Mouse (Mus musculus) lung, postnatal 0 days (tissue): ENCODE measurements around the gene B4galt2. TPM values are rescaled to one million over a fixed set of nuclear protein-coding genes. Genes with fewer than 3 reads are reported as not detected.
A peak's percentile ranks its signal among the peaks of the same experiment; 100 is the strongest.

Experiments used
- ATAC-seq: fragments of 200-750 bp; cut with Nextera tagmentation; 2 replicates; pipeline ENCODE4 v1.8.0; 2017; ENCODE audit warnings: moderate library complexity
- DNase-seq: peaks from one replicate; pipeline ENCODE4 v3.0.0-alpha.2; 2016; ENCODE audit warnings: low spot score
- H3K27ac ChIP-seq: fragments of 300-500 bp; sonication (generic); 2 replicates; pipeline ENCODE4 v1.5.1; 2014; ENCODE audit warnings: antibody characterized with exemption, mild to moderate bottlenecking, low read length, mixed read lengths
- H3K27me3 ChIP-seq: fragments of 300-500 bp; sonication (generic); replicated peaks from 2 replicates; pipeline ENCODE4 v1.6.1; 2014; ENCODE audit warnings: low read length, mixed read lengths; ENCODE audit not compliant: insufficient read depth
- H3K36me3 ChIP-seq: fragments of 300-500 bp; sonication (generic); 2 replicates; pipeline ENCODE4 v1.6.1; 2014; ENCODE audit warnings: low read length, mixed read lengths; ENCODE audit not compliant: insufficient read depth
- H3K4me1 ChIP-seq: fragments of 300-500 bp; sonication (generic); 2 replicates; pipeline ENCODE4 v1.6.1; 2014; ENCODE audit warnings: antibody characterized with exemption, low read depth, low read length, mixed read lengths; ENCODE audit not compliant: insufficient read depth
- H3K4me2 ChIP-seq: fragments of 300-500 bp; sonication (generic); replicated peaks from 2 replicates; pipeline ENCODE4 v1.6.1; 2014; ENCODE audit warnings: low read depth, mild to moderate bottlenecking, low read length, moderate library complexity, mixed read lengths
- H3K4me3 ChIP-seq: fragments of 300-500 bp; sonication (generic); 2 replicates; pipeline ENCODE4 v1.5.1; 2014; ENCODE audit warnings: low read depth, low read length
- H3K9ac ChIP-seq: fragments of 300-500 bp; sonication (generic); replicated peaks from 2 replicates; pipeline ENCODE4 v1.6.1; 2014; ENCODE audit warnings: low read depth, mild to moderate bottlenecking
- H3K9me3 ChIP-seq: fragments of 300-500 bp; sonication (generic); 2 replicates; pipeline ENCODE4 v1.6.1; 2016; ENCODE audit warnings: low read length, mixed read lengths
- CTCF ChIP-seq: IDR thresholded peaks from 2 replicates; pipeline ENCODE4 v1.5.1; 2016; ENCODE audit warnings: antibody characterized with exemption, mild to moderate bottlenecking
- EP300 ChIP-seq: IDR thresholded peaks from 2 replicates; pipeline ENCODE4 v1.6.1; 2016; ENCODE audit warnings: antibody characterized with exemption, mild to moderate bottlenecking, control low read depth
- WGBS: fragments of 180-500 bp; shearing (Covaris S2); extraction: QIAGEN DNeasy Blood & Tissue Kit; methylation state at CpG from one replicate; pipeline ENCODE4 v1.1.7; 2014; 5-methylcytosine and 5-hydroxymethylcytosine counted together
- polyA plus RNA-seq: library from polyadenylated mRNA; unstranded; fragments of >200 nt; fragmentation: Nextera tagmentation; extraction: Ambion mirVana; gene quantifications from 2 replicates; pipeline ENCODE4 v1.2.1, GENCODE M21; 2015

B4galt2 gene
- polyA plus RNA-seq, 1 experiment from 2014 or later: 7.2 TPM

DNA sequence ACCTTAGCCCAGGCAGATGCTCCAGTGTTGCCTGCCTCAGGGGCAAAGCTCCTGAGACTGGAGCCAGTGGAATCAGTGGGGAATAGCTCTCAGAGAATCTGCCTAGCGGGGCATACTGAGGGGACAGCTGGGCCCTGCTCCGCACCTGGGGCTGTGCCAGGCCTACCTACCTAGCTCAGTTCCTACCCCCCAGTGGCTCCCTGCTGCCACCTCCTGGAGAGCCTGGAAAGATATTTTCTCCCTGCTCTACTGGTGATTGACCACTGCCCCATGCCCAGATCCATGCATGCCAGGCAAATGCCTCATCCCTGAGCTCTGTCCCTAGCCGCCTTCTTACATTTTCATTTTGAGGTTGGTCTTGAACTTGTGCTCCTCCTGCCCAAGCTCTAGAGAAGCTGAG lies 24.5 kb downstream of the B4galt2 start:
- WGBS: 70% methylated on average over 3 of the region's 3 CpGs
- Histone ChIP-seq H3K4me2 (no peak overlapping the region), H3K27ac (no peak overlapping the region), H3K4me3 (no peak overlapping the region), H3K36me3 (no peaks in the 10 kb centered on the region), H3K4me1 (no peaks in the 10 kb centered on the region), H3K27me3 (no peaks in the 10 kb centered on the region), H3K9ac (no peak overlapping the region), H3K9me3 (no peaks in the 10 kb centered on the region)
- TF ChIP-seq EP300 (no peak), CTCF (peak; percentile 81)
- peak; percentile 68 for DNase-seq
- ATAC-seq: peak; percentile 69

DNA sequence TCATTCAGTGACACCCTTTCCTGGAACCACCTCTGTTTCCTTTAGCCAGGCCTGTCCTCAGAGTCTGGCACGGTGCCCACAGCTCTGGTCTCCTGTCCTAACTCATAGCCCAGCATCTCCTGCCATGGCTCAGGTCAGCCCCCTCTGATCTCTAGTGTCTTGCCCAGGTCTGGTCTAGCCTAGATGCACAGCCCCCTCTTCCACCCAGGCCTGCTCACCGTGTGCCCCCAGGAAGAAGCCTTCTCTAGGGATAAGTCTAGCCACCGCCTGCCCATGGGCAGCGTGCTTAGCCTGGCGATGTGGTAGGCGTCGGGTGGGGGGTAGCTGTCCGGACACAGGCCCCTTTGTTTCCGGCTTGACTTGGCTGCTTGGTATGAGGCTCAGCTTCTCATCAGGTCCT lies 28.1 kb downstream of the B4galt2 start:
- Histone ChIP-seq H3K9ac (no peak overlapping the region), H3K9me3 (no peaks in the 10 kb centered on the region), H3K27ac (no peak overlapping the region), H3K4me2 (no peak overlapping the region), H3K27me3 (no peaks in the 10 kb centered on the region), H3K4me1 (no peaks in the 10 kb centered on the region), H3K4me3 (no peak overlapping the region), H3K36me3 (no peaks in the 10 kb centered on the region)
- ATAC-seq (no peak), DNase-seq (no peak)
- TF ChIP-seq CTCF: no peak
- no peak for TF ChIP-seq EP300
- WGBS: 59% methylated on average over 9 of the region's 9 CpGs

DNA sequence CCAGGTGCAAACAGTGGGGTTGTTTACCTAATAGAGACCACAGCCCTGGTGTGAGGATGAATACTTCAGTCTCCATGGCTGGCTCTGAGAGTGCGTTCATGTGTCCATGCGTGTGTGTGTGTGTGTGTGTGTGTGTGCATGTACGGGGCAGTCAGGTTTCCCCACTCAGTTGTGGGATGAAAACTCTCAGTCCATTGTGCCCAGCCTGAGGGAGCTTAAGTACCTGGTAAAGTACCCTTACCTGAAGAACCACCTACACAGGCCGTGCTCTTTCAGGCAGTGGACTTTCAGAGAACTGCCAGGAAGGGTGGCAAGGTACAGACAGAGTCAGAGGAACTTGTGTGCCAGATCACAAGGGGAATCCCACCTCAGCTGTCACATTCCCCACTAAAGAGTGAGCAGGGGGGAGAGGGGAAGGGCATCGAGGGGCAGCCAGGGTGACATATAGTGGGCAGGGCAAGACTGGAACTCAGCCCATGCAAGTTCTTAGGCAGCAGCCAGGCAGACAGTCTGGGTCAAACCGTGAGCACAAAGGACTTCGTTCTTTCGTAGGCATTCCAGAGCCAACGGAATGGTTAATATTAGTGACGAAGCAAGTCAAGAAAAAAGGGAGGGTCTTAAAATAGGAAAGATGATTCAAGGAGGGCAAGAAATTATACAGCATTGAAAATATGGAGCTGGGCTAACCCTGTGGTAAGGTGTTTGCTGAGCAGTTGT lies 31.0 kb downstream of the B4galt2 start:
- TF ChIP-seq CTCF (no peak), EP300 (no peak)
- H3K4me3 ChIP-seq: no peak overlapping the region
- no peaks in the 10 kb centered on the region for H3K36me3 ChIP-seq
- H3K9ac ChIP-seq: no peak overlapping the region
- ATAC-seq: peak; percentile 71
- H3K4me1 ChIP-seq: no peaks in the 10 kb centered on the region
- WGBS: 60% methylated on average over 10 of the region's 10 CpGs
- H3K9me3 ChIP-seq: no peaks in the 10 kb centered on the region
- no peaks in the 10 kb centered on the region for H3K27me3 ChIP-seq
- no peak overlapping the region for H3K4me2 ChIP-seq
- H3K27ac ChIP-seq: no peak overlapping the region
- peak; percentile 65 for DNase-seq

DNA sequence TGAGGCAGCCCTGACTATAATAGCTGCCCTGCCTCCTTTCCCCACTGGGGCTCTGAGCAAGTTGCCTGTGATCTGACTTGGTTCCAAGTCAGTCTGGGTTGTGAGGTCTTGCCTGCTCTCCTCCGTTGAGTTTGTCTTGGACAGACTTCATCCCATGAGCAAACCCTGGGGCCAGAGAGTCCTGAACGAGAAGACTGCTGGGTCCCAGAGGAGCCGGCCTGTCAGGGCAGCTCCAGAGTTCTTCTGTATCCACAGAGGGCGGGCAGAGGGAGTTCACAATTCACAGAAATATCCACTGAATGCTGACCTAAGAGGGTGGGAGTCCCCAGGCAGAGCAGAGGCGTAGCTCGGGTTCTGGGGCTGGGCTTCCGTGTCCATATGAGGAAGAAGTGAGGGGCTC lies 32.4 kb downstream of the B4galt2 start:
- no peak overlapping the region for H3K4me3 ChIP-seq
- TF ChIP-seq CTCF: no peak
- no peak for TF ChIP-seq EP300
- H3K36me3 ChIP-seq: no peaks in the 10 kb centered on the region
- no peaks in the 10 kb centered on the region for H3K27me3 ChIP-seq
- no peak overlapping the region for H3K4me2 ChIP-seq
- WGBS: 76% methylated on average over 7 of the region's 7 CpGs
- no peak overlapping the region for H3K9ac ChIP-seq
- no peaks in the 10 kb centered on the region for H3K9me3 ChIP-seq
- H3K4me1 ChIP-seq: 0 out of 2 replicates have a peak, but pooled peaks cover 3% of the 10 kb centered on the region
- no peak overlapping the region for H3K27ac ChIP-seq
- DNase-seq (no peak), ATAC-seq (no peak)

DNA sequence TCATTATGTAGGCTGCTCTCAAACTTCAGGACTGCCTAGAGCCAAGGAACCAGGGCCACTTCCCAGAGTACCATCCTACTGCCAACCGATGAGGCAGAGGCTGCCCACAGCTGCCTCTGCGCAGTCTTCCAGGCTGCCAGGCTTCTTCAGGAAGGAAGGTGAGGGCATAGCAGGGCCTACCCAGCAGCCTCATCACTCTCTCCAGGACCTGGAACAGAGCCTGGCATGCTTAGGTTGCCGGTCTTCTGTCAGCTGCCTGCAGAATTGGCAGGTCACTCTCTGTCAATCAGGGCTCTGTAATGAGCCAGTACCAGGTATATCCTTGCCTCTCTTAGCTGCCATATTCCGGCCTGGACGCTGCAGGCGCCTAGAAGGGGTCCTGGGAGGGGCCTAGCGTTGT lies 33.1 kb downstream of the B4galt2 start:
- no peak overlapping the region for H3K27ac ChIP-seq
- 0 out of 2 replicates have a peak, but pooled peaks cover 3% of the 10 kb centered on the region for H3K4me1 ChIP-seq
- no peaks in the 10 kb centered on the region for H3K9me3 ChIP-seq
- no peak for TF ChIP-seq CTCF
- no peak for TF ChIP-seq EP300
- H3K4me3 ChIP-seq: no peak overlapping the region
- ATAC-seq: no peak
- H3K9ac ChIP-seq: no peak overlapping the region
- DNase-seq: no peak
- 85% methylated on average over 7 of the region's 7 CpGs for WGBS
- H3K36me3 ChIP-seq: no peaks in the 10 kb centered on the region
- no peaks in the 10 kb centered on the region for H3K27me3 ChIP-seq
- H3K4me2 ChIP-seq: no peak overlapping the region

DNA sequence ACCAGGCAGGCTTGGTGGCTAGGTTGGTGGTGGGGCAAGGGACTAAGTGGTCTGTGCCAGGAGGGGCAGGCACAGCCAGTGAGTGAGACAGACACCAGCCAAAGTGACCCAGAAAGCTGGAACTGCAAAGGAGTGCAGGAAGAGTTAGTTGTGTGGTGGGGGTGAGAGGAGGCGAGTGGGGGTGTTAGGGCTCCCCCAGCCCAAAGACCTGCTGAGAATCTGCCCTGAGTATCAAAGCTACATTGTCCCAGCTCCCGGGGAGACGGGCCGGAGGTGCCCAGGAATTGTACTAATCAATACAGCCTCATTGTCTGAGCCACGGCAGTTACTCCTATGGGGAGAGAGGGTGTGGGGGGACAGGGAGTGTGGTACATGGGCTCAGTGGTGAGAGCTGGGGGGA lies 33.8 kb downstream of the B4galt2 start:
- no peak for ATAC-seq
- H3K4me2 ChIP-seq: no peak overlapping the region
- WGBS: 85% methylated on average over 5 of the region's 5 CpGs
- H3K9ac ChIP-seq: no peak overlapping the region
- no peaks in the 10 kb centered on the region for H3K27me3 ChIP-seq
- no peak for DNase-seq
- H3K36me3 ChIP-seq: no peaks in the 10 kb centered on the region
- no peak overlapping the region for H3K4me3 ChIP-seq
- no peak overlapping the region for H3K27ac ChIP-seq
- TF ChIP-seq CTCF: no peak
- no peak for TF ChIP-seq EP300
- 0 out of 2 replicates have a peak, but pooled peaks cover 3% of the 10 kb centered on the region for H3K4me1 ChIP-seq
- H3K9me3 ChIP-seq: no peaks in the 10 kb centered on the region
